Mouse (Mus musculus) thymus, postnatal 36 days (tissue): ENCODE measurements around the gene Pde4d.

Experiments
- DNase-seq, 2 experiments: peaks; one replicate each; pipeline ENCODE4 v3.0.0; 2022; ENCODE audit warnings: mixed read lengths in 2 of 2

Pde4d gene

GRCm38 (mm10) chr13:109638273-109638672 is 1188.5 kb downstream of the Pde4d start:
- DNase-seq: no peak

- DNase-seq: no peak
Observed at GRCm38 (mm10) chr13:109639286-109639685, 1189.5 kb downstream of the Pde4d start.

- DNase-seq: no peak
Observed at GRCm38 (mm10) chr13:109641562-109641961, 1191.8 kb downstream of the Pde4d start.

GRCm38 (mm10) chr13:109643419-109643818 is 1193.7 kb downstream of the Pde4d start:
- no peak for DNase-seq

- DNase-seq: no peak
Observed at GRCm38 (mm10) chr13:109644086-109644485, 1194.3 kb downstream of the Pde4d start.

- DNase-seq: no peak
Observed at GRCm38 (mm10) chr13:109645284-109645909, 1195.6 kb downstream of the Pde4d start.

- DNase-seq: no peak
Observed at GRCm38 (mm10) chr13:109645910-109646284, 1196.1 kb downstream of the Pde4d start.

GRCm38 (mm10) chr13:109646597-109647232 is 1197.0 kb downstream of the Pde4d start:
- no peak for DNase-seq

- DNase-seq: no peak
Observed at GRCm38 (mm10) chr13:109647479-109648199, 1197.9 kb downstream of the Pde4d start.

- no peak for DNase-seq
Observed at GRCm38 (mm10) chr13:109648311-109648710, 1198.6 kb downstream of the Pde4d start.

- DNase-seq: no peak
Observed at GRCm38 (mm10) chr13:109651790-109652605, 1202.2 kb downstream of the Pde4d start.

- DNase-seq: no peak
Observed at GRCm38 (mm10) chr13:109652631-109653030, 1202.9 kb downstream of the Pde4d start.

GRCm38 (mm10) chr13:109655390-109655789 is 1205.6 kb downstream of the Pde4d start:
- no peak for DNase-seq

GRCm38 (mm10) chr13:109659103-109659502 is 1209.4 kb downstream of the Pde4d start:
- no peak for DNase-seq

- no peak for DNase-seq
Observed at GRCm38 (mm10) chr13:109661345-109661744, 1211.6 kb downstream of the Pde4d start.

- DNase-seq: no peak
Observed at GRCm38 (mm10) chr13:109662099-109662498, 1212.4 kb downstream of the Pde4d start.

GRCm38 (mm10) chr13:109662731-109663130 is 1213.0 kb downstream of the Pde4d start:
- no peak for DNase-seq

GRCm38 (mm10) chr13:109664956-109665802 is 1215.4 kb downstream of the Pde4d start:
- no peak for DNase-seq

GRCm38 (mm10) chr13:109665803-109666403 is 1216.2 kb downstream of the Pde4d start:
- no peak for DNase-seq

GRCm38 (mm10) chr13:109669965-109670364 is 1220.2 kb downstream of the Pde4d start:
- no peak for DNase-seq

- DNase-seq: no peak
Observed at GRCm38 (mm10) chr13:109671589-109672347, 1222.0 kb downstream of the Pde4d start.
